Mouse (Mus musculus) limb, embryonic 13.5 days (tissue): ENCODE measurements around the gene Vegfd. TPM values are rescaled to one million over a fixed set of nuclear protein-coding genes. Genes with fewer than 3 reads are reported as not detected.

Source experiments
- ATAC-seq: fragments of 200-750 bp; cut with Nextera tagmentation; 2 replicates; pipeline ENCODE4 v1.8.0; 2017; ENCODE audit warnings: low read depth, moderate number of reproducible peaks, moderate TSS enrichment; ENCODE audit not compliant: low FRiP score
- H3K27ac ChIP-seq: fragments of 300-500 bp; sonication (generic); 2 replicates; pipeline ENCODE4 v1.5.1; 2015; ENCODE audit warnings: inconsistent platforms, mild to moderate bottlenecking, moderate library complexity
- H3K27me3 ChIP-seq: fragments of 300-500 bp; sonication (generic); 2 replicates; pipeline ENCODE4 v1.6.1; 2015; ENCODE audit warnings: mild to moderate bottlenecking, inconsistent platforms
- H3K36me3 ChIP-seq: fragments of 300-500 bp; sonication (generic); 2 replicates; pipeline ENCODE4 v1.6.1; 2015; ENCODE audit warnings: inconsistent platforms, mild to moderate bottlenecking, moderate library complexity
- H3K4me1 ChIP-seq: fragments of 300-500 bp; sonication (generic); 2 replicates; pipeline ENCODE4 v1.6.1; 2015; ENCODE audit warnings: inconsistent platforms
- H3K4me2 ChIP-seq: fragments of 300-500 bp; sonication (generic); replicated peaks from 2 replicates; pipeline ENCODE4 v1.6.1; 2015; ENCODE audit warnings: inconsistent platforms, mild to moderate bottlenecking, moderate library complexity
- H3K4me3 ChIP-seq: fragments of 300-500 bp; sonication (generic); 2 replicates; pipeline ENCODE4 v1.5.1; 2015; ENCODE audit warnings: moderate library complexity, mild to moderate bottlenecking, inconsistent platforms
- H3K9ac ChIP-seq: fragments of 300-500 bp; sonication (generic); 2 replicates; pipeline ENCODE4 v1.6.1; 2015; ENCODE audit warnings: mild to moderate bottlenecking, inconsistent platforms
- H3K9me3 ChIP-seq: fragments of 300-500 bp; sonication (generic); 2 replicates; pipeline ENCODE4 v1.6.1; 2016; ENCODE audit warnings: inconsistent platforms
- WGBS: fragments of 180-500 bp; shearing (Covaris S2); methylation state at CpG from one replicate; pipeline ENCODE4 v1.1.7; 2015; 5-methylcytosine and 5-hydroxymethylcytosine counted together
- polyA plus RNA-seq: library from polyadenylated mRNA; unstranded; fragments of >200 nt; fragmentation: Nextera tagmentation; extraction: Ambion mirVana; gene quantifications from 2 replicates; pipeline ENCODE4 v1.2.1, GENCODE M21; 2015

Vegfd gene
- polyA plus RNA-seq, 1 experiment from 2014 or later = 5.3 TPM

DNA sequence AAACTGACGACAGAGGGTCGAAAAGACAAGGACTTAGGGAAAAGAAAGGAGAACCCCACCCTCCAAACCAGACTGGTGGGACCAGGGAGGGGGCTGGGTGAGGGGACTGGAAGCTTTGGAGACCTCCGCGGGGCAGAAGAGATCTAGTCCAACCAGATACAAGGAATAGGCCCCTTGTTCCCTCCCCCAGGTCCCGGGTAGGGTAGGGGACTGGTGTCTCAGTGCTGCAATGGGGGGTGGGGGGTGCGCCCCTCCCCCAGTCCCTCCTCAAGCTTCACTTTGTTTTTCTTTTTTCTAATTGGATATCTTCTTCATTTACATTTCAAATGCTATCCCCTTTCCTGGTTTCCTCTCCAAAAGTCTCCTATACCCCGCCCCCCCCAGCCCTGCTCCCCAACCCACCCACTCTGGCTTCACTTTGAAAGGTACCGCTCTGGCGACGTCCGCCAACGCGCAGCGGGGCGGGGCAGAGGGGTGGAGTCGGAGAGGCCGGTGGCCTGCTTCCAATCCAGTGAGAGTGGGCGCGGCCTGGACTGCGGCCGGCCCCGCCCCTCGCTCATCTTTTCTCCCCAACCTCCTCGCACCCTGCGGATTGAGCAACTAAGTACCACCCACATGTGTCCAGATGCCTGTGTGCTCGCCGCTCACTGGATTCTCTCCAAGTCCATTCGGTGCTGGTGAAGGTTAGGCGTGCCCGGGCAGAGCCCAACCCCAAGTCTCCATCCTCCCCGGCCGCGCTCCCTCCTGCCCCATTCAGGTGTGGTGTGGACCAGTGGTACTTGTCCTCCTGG is 8.6 kb downstream of the Vegfd start:
- peaks cover 15% of the 10 kb centered on the region; the same call in 1 of the 2 replicates for H3K27me3 ChIP-seq
- peak overlapping the region; percentile 42 for H3K4me3 ChIP-seq
- no peak overlapping the region for H3K27ac ChIP-seq
- H3K36me3 ChIP-seq = no peaks in the 10 kb centered on the region
- 16% methylated on average over 28 of the region's 33 CpGs for WGBS
- peak; percentile 98 for ATAC-seq
- no peaks in the 10 kb centered on the region for H3K4me1 ChIP-seq
- H3K4me2 ChIP-seq = peak overlapping the region; percentile 67
- no peaks in the 10 kb centered on the region for H3K9me3 ChIP-seq
- no peak overlapping the region; the same call in 1 of the 2 replicates for H3K9ac ChIP-seq

- H3K4me2 ChIP-seq = no peak overlapping the region
- H3K27ac ChIP-seq = no peak overlapping the region
- H3K27me3 ChIP-seq = peaks cover 9% of the 10 kb centered on the region; the same call in 1 of the 2 replicates
- WGBS = 69% methylated on average over 4 of the region's 4 CpGs
- no peak overlapping the region for H3K9ac ChIP-seq
- ATAC-seq = no peak
- no peak overlapping the region for H3K4me3 ChIP-seq
- no peaks in the 10 kb centered on the region for H3K9me3 ChIP-seq
- H3K4me1 ChIP-seq = no peaks in the 10 kb centered on the region
- no peaks in the 10 kb centered on the region for H3K36me3 ChIP-seq
Measured at GRCm38 (mm10) chrX:164394091-164394490, 20.9 kb downstream of the Vegfd start.

DNA sequence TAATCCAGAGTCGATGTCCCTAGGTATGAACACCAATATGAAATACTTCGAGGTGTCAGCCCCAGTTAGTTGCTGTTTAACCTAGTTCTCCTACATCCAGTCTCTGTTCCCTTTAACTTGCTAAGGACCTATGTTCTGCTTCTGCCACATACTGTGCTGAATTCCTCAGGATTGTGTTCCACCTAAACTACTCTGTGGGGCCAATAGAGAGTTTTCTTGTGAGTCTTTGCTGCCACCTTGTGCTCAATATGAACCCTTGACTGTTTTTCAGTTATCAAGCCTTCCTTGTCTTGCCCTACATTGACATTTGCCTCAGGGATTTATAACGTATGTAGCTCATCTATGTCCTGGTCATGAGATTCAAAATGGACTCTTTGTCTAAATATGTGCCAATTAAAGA is 25.3 kb downstream of the Vegfd start:
- H3K4me2 ChIP-seq = no peak overlapping the region
- no peaks in the 10 kb centered on the region for H3K4me1 ChIP-seq
- no peak overlapping the region for H3K27ac ChIP-seq
- H3K9me3 ChIP-seq = no peaks in the 10 kb centered on the region
- peaks cover 7% of the 10 kb centered on the region; the same call in 1 of the 2 replicates for H3K27me3 ChIP-seq
- no peak overlapping the region for H3K9ac ChIP-seq
- no peaks in the 10 kb centered on the region for H3K36me3 ChIP-seq
- H3K4me3 ChIP-seq = no peak overlapping the region
- ATAC-seq = peak; percentile 54
- 61% methylated on average over 3 of the region's 3 CpGs for WGBS

GRCm38 (mm10) chrX:164405080-164405649 is 32.0 kb downstream of the Vegfd start:
- Histone ChIP-seq H3K9ac (no peak overlapping the region), H3K27ac (no peak overlapping the region), H3K4me1 (no peaks in the 10 kb centered on the region), H3K36me3 (no peaks in the 10 kb centered on the region), H3K27me3 (peaks cover 4% of the 10 kb centered on the region; the same call in 1 of the 2 replicates), H3K4me3 (no peak overlapping the region), H3K9me3 (no peaks in the 10 kb centered on the region), H3K4me2 (no peak overlapping the region)
- no peak for ATAC-seq

GRCm38 (mm10) chrX:164406133-164407022 is 33.2 kb downstream of the Vegfd start:
- 76% methylated on average over 9 of the region's 9 CpGs for WGBS
- Histone ChIP-seq H3K27ac (no peak overlapping the region), H3K9ac (no peak overlapping the region), H3K4me2 (no peak overlapping the region), H3K4me3 (no peak overlapping the region), H3K36me3 (no peaks in the 10 kb centered on the region), H3K27me3 (peaks cover 7% of the 10 kb centered on the region; the same call in 1 of the 2 replicates), H3K9me3 (no peaks in the 10 kb centered on the region), H3K4me1 (no peaks in the 10 kb centered on the region)
- ATAC-seq = no peak

DNA sequence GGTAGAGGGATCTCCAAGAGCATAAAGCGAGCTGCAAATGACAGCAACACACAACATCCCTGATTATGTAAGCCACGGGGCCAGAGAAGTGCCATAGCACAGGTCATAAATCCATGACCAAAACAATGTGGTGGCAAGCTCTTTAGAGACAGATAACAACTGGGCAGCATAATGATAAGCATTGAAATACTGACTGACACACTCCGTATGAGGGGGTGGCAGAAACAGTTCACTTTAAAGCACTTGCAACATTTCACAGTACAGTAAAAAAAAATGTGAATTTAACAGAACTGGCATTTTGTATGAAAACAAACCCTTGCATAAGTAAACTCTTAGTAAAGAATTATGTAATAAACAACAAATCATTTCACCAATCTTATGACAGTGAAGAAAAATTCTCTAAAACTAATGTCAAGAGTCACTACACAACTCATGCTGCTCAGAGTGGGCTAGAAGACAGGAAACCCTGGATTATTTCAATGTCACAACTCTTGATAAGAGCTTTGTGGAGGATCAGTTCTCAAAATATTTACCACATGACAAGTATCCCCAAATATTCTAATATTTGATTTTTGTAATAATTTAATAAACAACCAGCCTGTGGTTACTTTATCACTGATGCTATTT is 35.2 kb downstream of the Vegfd start:
- no peaks in the 10 kb centered on the region for H3K36me3 ChIP-seq
- 82% methylated on average over 3 of the region's 3 CpGs for WGBS

DNA sequence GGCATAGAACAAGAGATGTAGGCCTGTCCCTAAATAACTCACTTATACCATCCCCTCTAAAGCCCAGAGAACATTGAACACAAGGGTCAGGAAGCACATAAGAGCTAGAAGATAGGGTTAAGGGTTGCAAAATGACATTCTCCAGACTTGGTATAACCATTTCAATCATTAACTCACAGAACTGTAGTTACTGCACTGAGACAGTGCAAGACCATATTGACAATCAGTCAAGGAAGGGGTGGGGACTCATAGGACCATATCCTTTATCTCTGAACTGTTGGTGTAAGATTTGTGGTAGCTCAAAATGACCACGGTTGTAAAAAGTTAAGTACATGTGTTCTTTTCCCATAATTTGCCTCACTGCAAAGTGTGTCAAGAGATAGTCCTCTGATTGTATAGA is 37.4 kb downstream of the Vegfd start:
- Histone ChIP-seq H3K4me3 (no peak overlapping the region), H3K4me2 (no peak overlapping the region), H3K9ac (no peak overlapping the region), H3K4me1 (no peaks in the 10 kb centered on the region), H3K9me3 (no peaks in the 10 kb centered on the region), H3K27me3 (peaks cover 15% of the 10 kb centered on the region; the same call in 1 of the 2 replicates), H3K36me3 (no peaks in the 10 kb centered on the region), H3K27ac (no peak overlapping the region)
- 78% methylated on average over 1 of the region's 1 CpGs for WGBS
- no peak for ATAC-seq

More for the DNA sequence above, 35.2 kb downstream of the Vegfd start:
- no peak for ATAC-seq
- Histone ChIP-seq H3K9ac (no peak overlapping the region), H3K27me3 (0 out of 2 replicates have a peak, but pooled peaks cover 12% of the 10 kb centered on the region), H3K27ac (no peak overlapping the region), H3K9me3 (no peaks in the 10 kb centered on the region), H3K4me1 (no peaks in the 10 kb centered on the region), H3K4me3 (no peak overlapping the region), H3K4me2 (no peak overlapping the region)

DNA sequence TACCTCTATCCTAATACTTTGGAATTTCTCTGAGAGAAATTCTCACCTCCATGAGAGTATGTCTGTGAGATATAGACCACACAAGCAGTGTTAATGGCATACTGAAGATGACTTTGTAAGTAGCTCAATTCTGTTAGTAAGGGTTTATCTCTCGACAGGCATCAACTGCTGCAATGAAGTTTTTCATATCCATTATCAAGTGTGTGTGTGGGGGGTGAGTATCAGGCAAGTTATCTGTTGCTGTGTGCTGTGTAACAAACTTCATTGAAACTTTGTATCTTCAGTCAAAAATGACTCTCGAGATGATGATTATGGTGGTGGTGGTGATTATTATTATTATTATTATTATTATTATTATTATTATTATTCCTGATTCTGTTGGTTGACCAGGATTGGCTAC is 43.6 kb downstream of the Vegfd start:
- H3K27me3 ChIP-seq = peaks cover 27% of the 10 kb centered on the region
- H3K27ac ChIP-seq = no peak overlapping the region
- H3K9ac ChIP-seq = no peak overlapping the region
- 87% methylated on average over 2 of the region's 2 CpGs for WGBS
- peaks cover 6% of the 10 kb centered on the region for H3K4me1 ChIP-seq
- H3K36me3 ChIP-seq = no peaks in the 10 kb centered on the region
- H3K9me3 ChIP-seq = no peaks in the 10 kb centered on the region
- no peak for ATAC-seq
- no peak overlapping the region for H3K4me3 ChIP-seq
- H3K4me2 ChIP-seq = no peak overlapping the region

DNA sequence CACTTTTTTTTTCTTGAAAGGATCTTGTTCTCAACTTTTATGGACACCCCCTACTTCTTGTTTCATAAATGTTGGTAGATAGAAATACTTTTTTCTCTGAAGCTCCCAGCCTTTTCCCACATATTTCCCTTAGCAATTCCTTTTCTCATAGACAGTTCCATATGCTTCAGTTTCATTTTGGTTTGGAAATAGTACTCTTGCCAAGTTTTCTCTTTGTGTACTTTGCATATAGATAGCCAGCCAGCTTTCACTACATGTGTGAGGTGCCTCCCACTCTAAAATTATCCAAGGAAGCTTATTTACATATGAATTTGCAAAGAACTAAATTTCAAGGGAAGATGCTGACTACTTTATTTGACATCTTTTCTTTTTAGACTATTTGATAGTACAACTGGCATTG is 44.8 kb downstream of the Vegfd start:
- H3K27ac ChIP-seq = no peak overlapping the region
- H3K4me1 ChIP-seq = peaks cover 6% of the 10 kb centered on the region
- no peak for ATAC-seq
- no peak overlapping the region for H3K4me2 ChIP-seq
- no peaks in the 10 kb centered on the region for H3K9me3 ChIP-seq
- no peak overlapping the region for H3K4me3 ChIP-seq
- H3K27me3 ChIP-seq = peaks cover 29% of the 10 kb centered on the region
- no peaks in the 10 kb centered on the region for H3K36me3 ChIP-seq
- no peak overlapping the region for H3K9ac ChIP-seq

- H3K36me3 ChIP-seq = no peaks in the 10 kb centered on the region
- WGBS = 15% methylated on average over 40 of the region's 40 CpGs
- H3K9ac ChIP-seq = peak within 1 kb of the TSS; percentile 70
- H3K4me1 ChIP-seq = peaks cover 6% of the 10 kb centered on the region
- peaks cover 35% of the 10 kb centered on the region for H3K27me3 ChIP-seq
- peak within 1 kb of the TSS; percentile 65 for H3K4me2 ChIP-seq
- peak within 1 kb of the TSS; percentile 56 for H3K4me3 ChIP-seq
- H3K9me3 ChIP-seq = no peaks in the 10 kb centered on the region
- ATAC-seq = peak; percentile 99
- peak within 1 kb of the TSS; percentile 39; the same call in 1 of the 2 replicates for H3K27ac ChIP-seq
Measured at GRCm38 (mm10) chrX:164419471-164419939, 46.3 kb downstream of the Vegfd start, which contains the start of gene Piga. Piga (plus strand) TSS chrX:164419787.

DNA sequence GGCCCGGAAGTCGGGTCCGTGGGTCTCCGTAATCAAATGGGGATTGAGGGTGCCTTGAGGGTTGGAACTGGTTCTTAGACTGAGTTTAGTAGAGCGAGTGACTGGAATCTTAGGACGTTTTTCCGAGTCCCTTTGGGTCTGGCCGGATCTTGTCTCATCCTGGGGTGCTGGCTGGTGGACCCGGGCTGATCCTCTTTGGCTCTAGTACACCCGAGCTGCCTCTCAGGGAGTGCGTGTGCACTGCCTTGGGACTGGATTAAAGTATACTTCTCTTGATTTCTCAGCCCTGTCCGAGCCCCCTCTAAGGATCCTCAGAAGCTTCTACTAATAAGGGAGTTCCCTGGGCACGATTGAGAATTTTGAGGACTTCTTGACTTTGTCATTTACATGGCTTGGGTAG is 46.8 kb downstream of the Vegfd start:
- H3K4me3 ChIP-seq = peak overlapping the region; percentile 56
- peak overlapping the region; percentile 70 for H3K9ac ChIP-seq
- peak; percentile 2; the same call in 1 of the 2 replicates for ATAC-seq
- H3K27me3 ChIP-seq = peaks cover 33% of the 10 kb centered on the region
- no peaks in the 10 kb centered on the region for H3K36me3 ChIP-seq
- no peaks in the 10 kb centered on the region for H3K9me3 ChIP-seq
- peak overlapping the region; percentile 39; the same call in 1 of the 2 replicates for H3K27ac ChIP-seq
- peaks cover 6% of the 10 kb centered on the region for H3K4me1 ChIP-seq
- WGBS = 19% methylated on average over 13 of the region's 13 CpGs
- H3K4me2 ChIP-seq = peak overlapping the region; percentile 65
